Mouse (Mus musculus) T-helper 17 cell (primary cell): ENCODE measurements around the gene Igsf21.

Experiments used
- in situ Hi-C, 2 experiments: fragments of 300-600 bp; cut with MboI, MseI; formaldehyde crosslinking; loops; 1 replicate in 1 of 2; 2 replicates in 1 of 2; pipeline ENCODE4 v1.15.1; 2025; ENCODE audit warnings: high pct_unique_total_duplicates in 2 of 2

Gene Igsf21

DNA sequence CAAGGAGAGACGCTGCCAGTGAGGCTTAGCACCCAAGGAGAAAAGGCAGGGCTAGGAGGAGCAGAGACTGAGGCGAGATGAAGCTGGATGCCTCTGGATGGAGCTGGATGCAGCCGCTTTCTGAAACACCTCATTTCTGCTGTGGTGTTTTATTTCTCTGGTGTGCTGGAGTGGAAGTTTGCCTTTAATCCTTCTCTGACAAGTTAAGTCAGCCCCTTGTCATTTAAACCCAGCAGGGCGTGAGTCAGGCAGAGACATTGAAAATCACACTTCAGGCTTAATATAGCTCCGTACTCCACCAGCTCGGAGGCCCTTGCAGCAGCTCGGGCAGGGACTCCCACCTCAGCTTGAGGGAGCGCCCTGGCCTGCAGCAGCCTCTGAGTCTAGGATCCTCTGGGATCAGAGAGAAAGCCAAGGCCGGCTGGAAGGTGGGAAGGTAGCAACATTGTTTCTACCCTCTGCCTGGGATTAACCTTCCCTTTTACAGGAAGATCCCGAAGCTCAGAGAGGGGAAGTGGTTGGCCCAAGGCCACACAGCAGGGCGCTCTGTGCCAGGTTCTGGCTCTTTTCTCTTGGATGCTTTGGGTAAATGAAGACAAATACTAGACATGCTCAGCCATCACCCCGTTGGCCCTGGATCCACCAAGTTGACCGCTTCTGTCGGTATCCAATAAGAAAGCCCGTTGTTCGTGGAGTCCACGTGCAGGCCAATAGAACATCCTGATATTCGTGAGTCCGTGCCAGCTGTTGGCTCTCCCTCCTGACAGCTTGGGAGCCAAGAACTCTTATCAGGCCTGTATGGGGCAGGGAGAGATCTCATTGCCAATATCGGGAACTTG is 98.5 kb downstream of the Igsf21 start:
- in situ Hi-C loops: no loop called here

DNA sequence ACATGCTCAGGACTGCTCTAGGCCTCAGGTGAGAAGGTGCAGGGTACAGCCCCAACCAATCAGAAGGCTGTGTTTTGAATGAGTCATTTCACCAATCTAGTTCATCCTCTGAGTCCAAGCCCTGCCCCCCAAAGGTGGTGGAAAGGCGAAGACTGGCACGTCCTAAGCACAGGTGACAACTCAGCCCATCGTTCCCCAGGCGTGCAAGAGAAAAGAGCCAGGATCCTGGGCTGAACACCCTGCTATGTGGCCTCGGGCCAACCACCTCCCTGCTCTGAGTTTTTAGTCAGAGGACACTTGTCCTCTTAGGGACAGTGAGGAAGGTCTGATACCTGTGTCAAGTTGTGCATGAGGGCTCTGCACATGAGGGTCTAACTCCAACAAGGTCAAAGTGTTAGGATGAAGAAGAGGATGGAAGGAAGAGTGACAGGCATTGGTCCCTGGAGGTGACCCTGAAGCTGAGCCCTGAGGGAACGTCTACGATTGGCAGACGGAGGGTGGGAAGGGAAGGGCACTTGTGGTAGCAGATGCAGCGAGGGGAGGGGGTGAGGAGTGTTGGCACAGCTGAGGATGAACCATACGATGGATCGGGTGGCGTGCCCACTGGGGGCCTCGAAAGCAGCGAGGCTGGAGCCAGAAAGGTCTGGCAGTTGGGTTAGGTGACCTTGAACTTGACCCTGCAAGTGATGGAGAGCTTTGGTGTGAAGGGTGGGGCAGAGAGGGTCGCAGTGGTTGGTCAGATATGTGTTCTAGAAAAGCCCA is 99.3 kb downstream of the Igsf21 start:
- in situ Hi-C loops: no loop called here

- in situ Hi-C loops: no loop called here
These were observed 102.6 kb downstream of the Igsf21 start for GRCm38 (mm10) chr4:140143884-140144525.

GRCm38 (mm10) chr4:140143178-140143577 is 103.4 kb downstream of the Igsf21 start:
- in situ Hi-C loops: no loop called here

GRCm38 (mm10) chr4:140140485-140140884 is 106.1 kb downstream of the Igsf21 start:
- in situ Hi-C loops: no loop called here

GRCm38 (mm10) chr4:140138846-140139245 is 107.7 kb downstream of the Igsf21 start:
- in situ Hi-C loops: no loop called here

- in situ Hi-C loops: no loop called here
These were observed 114.8 kb downstream of the Igsf21 start for GRCm38 (mm10) chr4:140131625-140132321.

GRCm38 (mm10) chr4:140131201-140131600 is 115.4 kb downstream of the Igsf21 start:
- in situ Hi-C loops: no loop called here

DNA sequence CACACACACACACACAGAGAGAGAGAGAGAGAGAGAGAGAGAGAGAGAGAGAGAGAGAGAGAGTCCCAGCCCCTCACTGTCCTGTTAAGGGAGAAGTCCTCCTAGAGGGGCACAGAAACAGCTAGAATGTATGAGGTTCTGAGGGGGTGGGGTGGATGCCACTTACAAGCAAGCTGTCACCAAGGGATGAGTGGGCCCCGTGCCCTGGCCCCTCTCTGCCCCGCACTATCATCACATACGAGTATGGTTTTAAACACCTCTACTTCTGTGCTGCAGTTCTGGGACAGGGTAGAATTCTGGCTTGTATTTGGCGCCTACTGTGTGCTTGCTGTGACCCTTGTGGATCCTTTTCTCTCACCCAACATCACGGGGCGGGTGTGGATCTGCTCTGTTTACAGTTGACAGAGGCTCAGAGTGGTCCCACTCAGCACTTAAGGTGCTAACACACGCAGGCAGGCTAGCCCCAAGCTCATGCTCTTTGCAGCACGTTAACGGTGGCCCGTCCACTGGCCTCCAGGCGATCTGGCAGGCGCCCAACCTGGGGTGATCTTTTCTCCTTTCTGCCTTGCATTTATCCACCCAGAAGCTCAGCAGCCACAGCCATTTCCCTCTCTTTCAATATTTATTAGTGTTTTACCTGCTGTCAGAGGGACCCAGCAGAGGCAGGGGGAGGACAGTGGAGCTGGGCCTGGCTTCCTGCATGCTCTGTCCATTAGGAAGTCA is 116.9 kb downstream of the Igsf21 start:
- in situ Hi-C loops: no loop called here

DNA sequence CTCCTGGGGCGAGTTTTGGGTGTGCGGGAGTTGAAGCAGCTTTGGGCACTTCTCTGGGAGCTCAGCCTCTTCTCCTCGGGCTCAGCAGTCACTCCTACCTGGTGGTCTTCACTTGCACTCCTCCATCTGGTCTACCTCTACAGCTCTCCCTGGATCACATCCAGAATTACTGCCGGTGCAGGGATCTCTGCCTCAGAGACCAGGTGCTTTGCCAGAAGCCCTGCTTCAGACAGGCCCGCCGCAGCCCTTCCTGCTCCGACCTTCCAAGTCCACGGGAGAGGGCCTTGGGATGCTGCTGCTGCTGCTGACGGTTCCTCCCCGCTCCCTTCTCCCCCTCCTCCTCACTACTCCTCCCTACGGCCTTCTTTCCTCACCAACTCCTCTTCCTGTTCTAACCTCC is 118.5 kb downstream of the Igsf21 start:
- in situ Hi-C loops: no loop called here

- in situ Hi-C loops: no loop called here
These were observed 120.8 kb downstream of the Igsf21 start for GRCm38 (mm10) chr4:140125806-140126205.

GRCm38 (mm10) chr4:140122534-140122933 is 124.0 kb downstream of the Igsf21 start:
- in situ Hi-C loops: loop anchor here in 1 of 2 experiments (25.0 kb wide), 1 partner anchor 960 kb away; no protein-coding TSS in a partner anchor

DNA sequence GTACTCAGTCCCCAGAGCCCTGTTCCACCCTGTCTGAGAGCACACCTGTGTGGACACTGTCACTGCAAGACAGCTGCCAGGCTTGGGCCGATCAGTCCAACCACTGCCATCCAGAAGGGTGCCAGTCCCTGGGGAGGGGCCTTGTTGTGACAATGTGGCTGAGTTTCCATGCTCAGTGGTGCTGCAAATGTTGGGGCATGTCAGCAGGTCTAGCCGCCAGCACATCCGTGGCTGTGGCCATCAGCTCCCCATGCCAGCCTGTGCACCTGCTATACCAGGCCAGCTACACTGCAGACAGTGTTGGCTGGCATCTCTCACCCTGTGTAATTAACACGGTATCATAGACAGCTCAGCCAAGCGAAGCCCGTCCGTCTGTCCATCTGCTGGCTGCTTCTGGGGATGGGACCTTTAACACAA is 129.3 kb downstream of the Igsf21 start:
- in situ Hi-C loops: loop anchor here in 1 of 2 experiments (25.0 kb wide), 1 partner anchor 955 kb away; no protein-coding TSS in a partner anchor

GRCm38 (mm10) chr4:140115756-140116155 is 130.8 kb downstream of the Igsf21 start:
- in situ Hi-C loops: loop anchor here in 1 of 2 experiments (25.0 kb wide), 1 partner anchor 953 kb away; no protein-coding TSS in a partner anchor

DNA sequence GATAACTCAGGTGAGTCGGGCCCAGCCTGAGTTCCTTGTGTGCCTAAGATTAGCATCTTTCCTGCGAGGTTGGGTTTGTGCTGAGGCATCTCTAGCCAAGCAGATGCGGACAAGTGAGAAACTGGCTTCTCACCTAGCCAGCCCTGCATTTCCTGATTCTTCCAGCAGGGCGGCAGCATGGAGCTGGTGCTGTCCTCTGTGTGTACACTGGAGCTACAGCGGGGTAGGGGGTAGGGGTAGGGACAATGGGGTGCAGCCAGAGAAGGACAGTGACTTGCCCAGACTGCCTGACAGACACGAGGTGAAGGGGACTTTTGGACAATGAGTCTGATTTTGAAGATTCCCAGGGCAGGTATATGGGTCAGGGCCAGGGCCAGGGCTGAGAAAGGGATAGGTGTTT is 131.5 kb downstream of the Igsf21 start:
- in situ Hi-C loops: loop anchor here in 1 of 2 experiments (25.0 kb wide), 1 partner anchor 953 kb away; no protein-coding TSS in a partner anchor

GRCm38 (mm10) chr4:140113690-140114475 is 132.7 kb downstream of the Igsf21 start:
- in situ Hi-C loops: loop anchor here in 1 of 2 experiments (25.0 kb wide), 1 partner anchor 952 kb away; no protein-coding TSS in a partner anchor

GRCm38 (mm10) chr4:140109626-140109948 is 137.0 kb downstream of the Igsf21 start:
- in situ Hi-C loops: loop anchor here in 1 of 2 experiments (25.0 kb wide), 1 partner anchor 947 kb away; no protein-coding TSS in a partner anchor

- in situ Hi-C loops: loop anchor here in 1 of 2 experiments (25.0 kb wide), 1 partner anchor 947 kb away; no protein-coding TSS in a partner anchor
These were observed 137.5 kb downstream of the Igsf21 start for GRCm38 (mm10) chr4:140108871-140109625.

- in situ Hi-C loops: loop anchor here in 1 of 2 experiments (25.0 kb wide), 1 partner anchor 945 kb away; no protein-coding TSS in a partner anchor
These were observed 139.4 kb downstream of the Igsf21 start for GRCm38 (mm10) chr4:140107161-140107560.
